Mouse (Mus musculus) olfactory bulb, adult 2 months (tissue): ENCODE results near the gene H2al1a.
"Not testable (repeated sequence)": the region's sequence is repeated elsewhere in the genome, so short reads cannot be mapped to it uniquely, and the experiment has no call there.

ENCODE experiments used
- CTCF ChIP-seq: fragments of 200-500 bp; IDR thresholded peaks from 2 replicates; pipeline ENCODE4 v1.5.1; 2012; ENCODE audit warnings: low read depth, mild to moderate bottlenecking, low read length, moderate library complexity; ENCODE audit not compliant: insufficient read depth
- POLR2A ChIP-seq: fragments of 200-500 bp; IDR thresholded peaks from 2 replicates; pipeline ENCODE4 v1.6.1; 2012; ENCODE audit warnings: mild to moderate bottlenecking, low read depth, low read length, moderate library complexity; ENCODE audit not compliant: insufficient read depth

DNA sequence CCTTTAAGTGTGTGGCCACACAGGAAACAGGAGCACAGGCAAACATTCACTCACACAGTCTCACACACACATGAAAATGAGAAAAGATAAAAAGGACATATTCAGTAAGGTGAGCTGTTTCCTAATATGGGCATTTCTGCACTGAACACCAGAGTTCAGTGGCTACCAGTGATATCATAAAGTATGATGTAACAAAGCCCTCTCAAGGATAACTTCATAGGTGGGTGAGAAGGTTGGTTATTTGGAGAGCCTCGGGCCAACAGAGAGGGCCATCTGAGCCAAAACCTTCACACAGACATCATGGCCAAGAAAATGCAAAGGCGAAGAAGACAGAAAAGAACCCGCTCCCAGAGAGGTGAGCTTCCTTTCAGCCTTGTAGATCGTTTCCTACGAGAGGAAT, 25.3 kb downstream of the H2al1a start, which contains the start of gene H2al1i:
- not testable (repeated sequence) for TF ChIP-seq POLR2A, CTCF
